Mouse (Mus musculus): ENCODE measurements around the gene Rdh12. TPM values are rescaled to one million over a fixed set of nuclear protein-coding genes. Genes with fewer than 3 reads are reported as not detected.

The Rdh12 gene
- total and polyA plus RNA-seq, 3 experiments: 6.3 to 11.0 (median 6.5) TPM

DNA sequence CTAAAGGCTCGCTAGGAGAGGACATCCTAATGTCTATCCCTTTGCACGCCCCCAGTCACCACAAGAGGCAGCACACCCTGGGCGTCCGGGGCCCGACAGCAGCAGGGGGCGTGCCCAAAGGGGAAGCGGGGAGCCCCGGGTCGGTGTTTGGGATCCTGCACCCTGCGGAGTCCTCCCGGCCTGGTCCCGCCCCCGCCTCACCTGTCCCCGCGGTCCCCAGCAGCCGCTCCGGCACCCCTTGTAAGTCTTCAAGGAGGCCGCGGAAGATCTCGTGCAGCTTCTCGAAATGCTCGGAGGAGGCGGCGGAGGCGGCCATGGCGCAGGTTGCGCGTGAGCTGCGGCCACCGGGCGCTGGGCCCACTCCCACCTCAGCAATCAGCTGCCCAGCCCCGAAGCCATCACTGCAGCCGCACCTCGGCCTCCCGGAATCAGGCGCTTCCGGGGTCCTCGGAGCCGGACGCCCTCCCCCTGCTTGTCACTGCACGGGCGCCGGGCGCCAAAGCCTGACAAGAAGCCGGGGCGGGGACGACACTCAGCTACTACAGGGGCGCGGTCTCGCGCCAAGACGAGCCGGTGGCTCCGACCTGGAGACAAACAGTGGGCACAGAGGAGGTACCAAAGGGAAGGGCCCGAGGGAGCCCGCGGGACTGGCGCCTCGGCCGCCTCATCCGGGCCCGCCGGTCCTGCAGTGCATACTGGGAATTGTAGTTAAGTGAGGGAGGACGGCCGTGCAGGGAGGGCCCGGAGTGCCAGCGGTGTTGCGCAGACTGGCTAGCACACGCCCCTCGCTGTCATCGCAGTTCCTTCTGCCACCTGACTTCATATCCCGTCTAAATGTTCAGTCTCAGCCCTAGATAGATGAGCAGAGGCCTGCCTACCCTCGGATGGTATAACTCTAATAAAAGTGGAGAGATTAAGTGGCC is 36.4 kb upstream of the Rdh12 start, which contains the start of gene Vti1b (continued):
- TF ChIP-seq MAX (IDR thresholded peaks at IDR 0.05; ENCODE audit: low read length): peak; percentile 99

DNA sequence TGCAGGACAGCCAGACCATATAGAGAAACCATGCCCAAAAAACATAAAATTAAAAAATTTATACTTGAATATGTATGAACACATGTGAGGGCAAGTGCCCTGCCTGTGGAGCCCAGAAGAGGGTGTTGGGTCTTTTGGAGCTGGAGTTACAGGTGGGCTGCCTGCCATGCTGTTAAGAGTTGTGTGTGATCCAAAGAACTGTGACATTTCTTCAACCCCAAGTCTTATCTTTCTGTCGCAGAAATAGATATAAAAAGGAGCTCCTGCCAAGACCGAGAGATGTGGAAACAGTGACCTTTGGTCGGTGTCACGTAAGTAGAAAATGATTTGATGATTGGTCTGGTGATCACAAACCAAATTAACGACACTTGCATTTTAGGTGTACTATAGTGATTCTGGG is 35.0 kb upstream of the Rdh12 start:
- DNase-seq (ENCODE audit: extremely low read depth): no peak
- no peak overlapping the region for H3K9ac ChIP-seq (ENCODE audit: insufficient read depth, low read depth)
- H3K4me3 ChIP-seq (replicated peaks in 1 of 3; ENCODE audit: low read depth in 2 of 3, low read length in 2 of 3, poor library complexity in 1 of 3): no peak overlapping the region
- in situ Hi-C loops (cut with MboI; ENCODE audit: low pct_ligation_motif_present, low pct_unique_long_range_greater_than_20kb, low sequenced_read_pairs) (no loop called here), dilution Hi-C loops (cut with MboI; ENCODE audit: extremely low pct_ligation_motif_present, extremely low pct_unique_long_range_greater_than_20kb, low sequenced_read_pairs) (no loop called here)
- H3K9me3 ChIP-seq (replicated peaks; ENCODE audit: low read length): no peaks in the 10 kb centered on the region
- H3K4me2 ChIP-seq (ENCODE audit: insufficient read depth, low read depth, poor library complexity, severe bottlenecking): no peak overlapping the region
- peaks cover 24% of the 10 kb centered on the region for H3K79me2 ChIP-seq (replicated peaks; ENCODE audit: control insufficient read depth, extremely low read depth, insufficient read depth, poor library complexity, severe bottlenecking)
- no peak overlapping the region for H3K27ac ChIP-seq (ENCODE audit: insufficient read depth, low read depth)
- TF ChIP-seq CTCF (conservative IDR thresholded peaks at IDR 0.05 in 1 of 2, IDR thresholded peaks at IDR 0.05 in 1 of 2; ENCODE audit: low read depth in 2 of 2, low read length in 2 of 2) (no peak), IRF4 (IDR thresholded peaks at IDR 0.05; ENCODE audit: low read depth, low read length) (no peak), NELFE (IDR thresholded peaks at IDR 0.05; ENCODE audit: low read depth, low read length) (no peak), ZC3H11A (IDR thresholded peaks at IDR 0.05; ENCODE audit: low read depth, low read length) (no peak), KAT2A (IDR thresholded peaks at IDR 0.05; ENCODE audit: insufficient replicate concordance, low read length) (no peak), ELF1 (IDR thresholded peaks at IDR 0.05; ENCODE audit: low read depth, low read length) (no peak), MYC (IDR thresholded peaks at IDR 0.05; ENCODE audit: low read depth, low read length) (no peak), JUN (IDR thresholded peaks at IDR 0.05; ENCODE audit: insufficient read depth, low read depth, low read length) (no peak), POLR2AphosphoS2 (IDR thresholded peaks at IDR 0.05; ENCODE audit: low read depth, low read length) (no peak), CHD1 (IDR thresholded peaks at IDR 0.05; ENCODE audit: low read depth, low read length) (no peak), TBP (conservative IDR thresholded peaks at IDR 0.05; ENCODE audit: low read depth, low read length) (no peak), RCOR1 (conservative IDR thresholded peaks at IDR 0.05; ENCODE audit: low read depth, low read length) (no peak), USF1 (IDR thresholded peaks at IDR 0.05; ENCODE audit: low read depth, low read length) (no peak), UBTF (IDR thresholded peaks at IDR 0.05; ENCODE audit: low read depth, low read length) (no peak), ZKSCAN1 (IDR thresholded peaks at IDR 0.05; ENCODE audit: borderline replicate concordance, low read depth, low read length) (no peak), SMC3 (IDR thresholded peaks at IDR 0.05; ENCODE audit: low read depth, low read length) (no peak), MEF2A (IDR thresholded peaks at IDR 0.05; ENCODE audit: borderline replicate concordance, low read depth, low read length) (no peak), E2F4 (IDR thresholded peaks at IDR 0.05; ENCODE audit: insufficient replicate concordance, low read depth, low read length) (no peak), MAZ (IDR thresholded peaks at IDR 0.05; ENCODE audit: low read depth, low read length) (no peak)
- peaks cover 25 to 62% of the 10 kb centered on the region in 2 experiments for H3K36me3 ChIP-seq (replicated peaks in 1 of 2; ENCODE audit: control insufficient read depth in 1 of 2, insufficient read depth in 1 of 2, low read length in 1 of 2)
- H3K27me3 ChIP-seq (replicated peaks): no peaks in the 10 kb centered on the region
- peaks cover 0 to 22% of the 10 kb centered on the region in 2 experiments; a peak in 2 of 4 replicates for H3K4me1 ChIP-seq (ENCODE audit: control insufficient read depth in 1 of 2, insufficient read depth in 2 of 2)
